Mouse (Mus musculus): ENCODE measurements around the gene Sat1.

- TF ChIP-seq CTCF (IDR thresholded peaks at IDR 0.05; ENCODE audit: low read depth), result no peak
- no peak for TF ChIP-seq EP300 (optimal IDR thresholded peaks at IDR 0.05)
Observed at GRCm38 (mm10) chrX:155177230-155177629, 39.0 kb downstream of the Sat1 start.
